Mouse (Mus musculus): ENCODE measurements at regions not wholly inside any gene's neighbourhood (a gene's known extent, or its start where the extent isn't known, plus 50 kb on each side); places are given as distances from the start of the nearest gene placed in this dataset.

GRCm38 (mm10) chr4:32170460-32171192, 68.0 kb upstream of the Bach2 start:
- TF ChIP-seq CTCF (IDR thresholded peaks at IDR 0.05) (no peak), EP300 (IDR thresholded peaks at IDR 0.05) (no peak)

All from lung, postnatal 0 days (tissue).